Mouse (Mus musculus) stomach, postnatal 0 days (tissue): ENCODE measurements around the gene Ptpro.

Source experiments
- CTCF ChIP-seq: IDR thresholded peaks from 2 replicates; pipeline ENCODE4 v1.5.1; 2016; ENCODE audit warnings: antibody characterized with exemption, low read depth, mild to moderate bottlenecking, moderate library complexity
- EP300 ChIP-seq: optimal IDR thresholded peaks from 2 replicates; pipeline ENCODE3; 2016; ENCODE audit warnings: antibody characterized with exemption

DNA sequence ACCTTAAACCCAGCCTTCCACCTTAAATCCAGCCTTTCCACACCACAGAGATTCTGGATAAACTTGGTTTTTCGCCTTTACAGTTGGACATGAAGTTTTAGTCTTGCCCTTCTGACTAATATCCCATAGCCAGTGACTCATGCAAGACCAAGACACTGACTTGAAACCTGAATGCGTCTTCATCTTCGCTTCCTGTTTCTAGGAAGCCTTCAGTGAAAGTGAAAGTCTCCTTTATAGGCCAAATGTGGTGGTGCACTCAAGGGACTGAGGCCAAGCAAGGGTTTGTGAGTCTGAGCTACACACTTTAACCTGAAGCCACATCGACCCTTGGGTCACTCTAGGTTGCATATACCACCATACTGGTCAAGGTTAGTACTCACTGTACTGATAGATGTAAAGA lies 50.4 kb downstream of the Ptpro start:
- TF ChIP-seq CTCF (no peak), EP300 (no peak)
